9 mouse cellular contexts compared by ENCODE assay signal in the genomic region with DNA sequence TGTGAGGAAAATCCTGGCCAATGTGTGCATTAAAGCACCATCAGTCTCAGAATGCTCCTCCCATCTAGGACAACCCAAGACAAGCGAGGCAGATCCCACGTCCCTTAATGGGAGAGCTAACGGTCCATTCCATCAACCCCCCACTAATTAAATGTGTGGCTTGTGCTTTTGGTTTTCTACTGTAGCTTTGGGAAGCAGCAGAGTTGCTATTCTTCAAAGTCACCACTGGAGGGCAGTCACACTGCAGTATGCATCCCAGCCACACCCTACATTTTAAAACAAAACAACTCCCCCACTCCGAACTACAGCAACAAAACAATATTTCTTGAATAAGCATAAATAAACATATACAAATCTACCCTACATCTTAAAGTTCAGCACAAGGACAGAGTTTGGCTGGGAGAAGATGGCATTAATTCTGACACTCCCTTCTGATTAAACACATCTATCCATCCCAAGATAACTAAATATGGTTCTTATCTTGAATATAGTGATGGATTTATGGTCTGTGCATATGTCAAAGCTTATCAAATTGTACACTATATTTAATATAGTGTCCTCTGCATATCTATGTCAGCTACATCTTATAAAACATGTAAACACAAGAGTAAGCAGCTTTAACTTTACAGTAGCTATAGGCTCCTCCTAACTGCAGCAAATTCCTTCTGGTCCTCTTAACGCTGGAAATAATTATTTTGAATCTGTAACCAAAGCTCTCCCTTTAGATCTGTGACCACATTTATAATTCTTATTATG.
DNase-seq lines count a peak whose midpoint lies in the region; ATAC-seq lines count a peak whose summit lies in the region.
"Had no signal": no experiment of that assay in that cellular context is flagged by ENCODE, and none has a peak within 500 bp of the region (broad histone marks: within the 10 kb centered on the region; RNA-seq: fewer than 3 reads in every experiment).

No protein-coding gene starts in this region.

- peak; percentile 77 for DNase-seq in embryonic facial prominence, embryonic 11.5 days (ENCODE audit: low spot score)
- no peak for DNase-seq in embryonic facial prominence, embryonic 10.5 days (ENCODE audit: low spot score)
- DNase-seq in neural tube, embryonic 11.5 days (ENCODE audit: low spot score): peak; percentile 30
- DNase-seq in neural tube, embryonic 10.5 days (ENCODE audit: extremely low spot score, low spot score): no peak
- no peak for DNase-seq in layer of hippocampus, postnatal 25 days (ENCODE audit: extremely low spot score in 1 of 2, low spot score in 1 of 2)
- DNase-seq in layer of hippocampus, adult 18-20 months (ENCODE audit: low spot score in 2 of 2): no peak

- 21% methylated on average over 5 of the region's 5 CpGs for WGBS in embryonic facial prominence, embryonic 11.5 days
- 19% methylated on average over 5 of the region's 5 CpGs for WGBS in embryonic facial prominence, embryonic 10.5 days
- WGBS in neural tube, embryonic 11.5 days: 20% methylated on average over 5 of the region's 5 CpGs
- WGBS in forebrain, embryonic 13.5 days: 16% methylated on average over 5 of the region's 5 CpGs

- no peaks in the 10 kb centered on the region for H3K4me1 ChIP-seq in embryonic facial prominence, embryonic 11.5 days (ENCODE audit: control insufficient read depth, insufficient read depth, low read length)
- H3K4me1 ChIP-seq in embryonic facial prominence, embryonic 10.5 days: no peaks in the 10 kb centered on the region
- no peaks in the 10 kb centered on the region for H3K4me1 ChIP-seq in neural tube, embryonic 11.5 days (ENCODE audit: control insufficient read depth, insufficient read depth, low read length)
- H3K4me1 ChIP-seq in forebrain, embryonic 13.5 days: peaks cover 9% of the 10 kb centered on the region
- H3K4me1 ChIP-seq: stomach, embryonic 15.5 days had no signal

- no peaks in the 10 kb centered on the region for H3K36me3 ChIP-seq in embryonic facial prominence, embryonic 11.5 days (replicated peaks; ENCODE audit: control insufficient read depth, insufficient read depth, low read depth, low read length)
- H3K36me3 ChIP-seq in embryonic facial prominence, embryonic 10.5 days (replicated peaks): no peaks in the 10 kb centered on the region
- no peaks in the 10 kb centered on the region for H3K36me3 ChIP-seq in neural tube, embryonic 11.5 days (ENCODE audit: control insufficient read depth, insufficient read depth, low read length)
- H3K36me3 ChIP-seq in forebrain, embryonic 13.5 days (ENCODE audit: poor library complexity, severe bottlenecking): no peaks in the 10 kb centered on the region
- H3K36me3 ChIP-seq: stomach, embryonic 15.5 days had no signal

- H3K27ac ChIP-seq in embryonic facial prominence, embryonic 11.5 days (replicated peaks; ENCODE audit: low read depth, low read length): no peak overlapping the region
- H3K27ac ChIP-seq in embryonic facial prominence, embryonic 10.5 days (replicated peaks): no peak overlapping the region
- H3K27ac ChIP-seq in neural tube, embryonic 11.5 days (ENCODE audit: low read depth, low read length): no peak overlapping the region
- H3K27ac ChIP-seq in forebrain, embryonic 13.5 days: no peak overlapping the region
- H3K27ac ChIP-seq: stomach, embryonic 15.5 days had no signal

- H3K9me3 ChIP-seq in embryonic facial prominence, embryonic 11.5 days (replicated peaks; ENCODE audit: control insufficient read depth, low read length): no peaks in the 10 kb centered on the region
- H3K9me3 ChIP-seq in embryonic facial prominence, embryonic 10.5 days: no peaks in the 10 kb centered on the region
- no peaks in the 10 kb centered on the region for H3K9me3 ChIP-seq in neural tube, embryonic 11.5 days (ENCODE audit: control insufficient read depth, low read length)
- no peaks in the 10 kb centered on the region for H3K9me3 ChIP-seq in forebrain, embryonic 13.5 days (replicated peaks)
- H3K9me3 ChIP-seq: stomach, embryonic 15.5 days had no signal

- H3K27me3 ChIP-seq in embryonic facial prominence, embryonic 11.5 days (ENCODE audit: control insufficient read depth, insufficient read depth, low read length): no peaks in the 10 kb centered on the region
- no peaks in the 10 kb centered on the region for H3K27me3 ChIP-seq in embryonic facial prominence, embryonic 10.5 days (replicated peaks; ENCODE audit: low read depth, poor library complexity, severe bottlenecking)
- H3K27me3 ChIP-seq in neural tube, embryonic 11.5 days (ENCODE audit: control insufficient read depth, insufficient read depth, low read length): no peaks in the 10 kb centered on the region
- H3K27me3 ChIP-seq in forebrain, embryonic 13.5 days: no peaks in the 10 kb centered on the region
- H3K27me3 ChIP-seq: stomach, embryonic 15.5 days had no signal

- H3K4me2 ChIP-seq in embryonic facial prominence, embryonic 11.5 days (ENCODE audit: low read depth, low read length): no peak overlapping the region
- no peak overlapping the region for H3K4me2 ChIP-seq in neural tube, embryonic 11.5 days (ENCODE audit: low read depth)
- no peak overlapping the region for H3K4me2 ChIP-seq in forebrain, embryonic 13.5 days
- H3K4me2 ChIP-seq: stomach, embryonic 15.5 days had no signal

- no peak overlapping the region for H3K9ac ChIP-seq in embryonic facial prominence, embryonic 11.5 days (replicated peaks; ENCODE audit: low read length)
- no peak overlapping the region for H3K9ac ChIP-seq in neural tube, embryonic 11.5 days (ENCODE audit: low read length)
- H3K9ac ChIP-seq in forebrain, embryonic 13.5 days: no peak overlapping the region
- H3K9ac ChIP-seq: stomach, embryonic 15.5 days had no signal

- H3K4me3 ChIP-seq in embryonic facial prominence, embryonic 11.5 days (ENCODE audit: low read depth, low read length): no peak overlapping the region
- no peak overlapping the region for H3K4me3 ChIP-seq in embryonic facial prominence, embryonic 10.5 days
- H3K4me3 ChIP-seq in neural tube, embryonic 11.5 days (ENCODE audit: low read depth, low read length): no peak overlapping the region
- H3K4me3 ChIP-seq in forebrain, embryonic 13.5 days: no peak overlapping the region
- H3K4me3 ChIP-seq: stomach, embryonic 15.5 days had no signal

- no peak for ATAC-seq in embryonic facial prominence, embryonic 11.5 days (replicated peaks; ENCODE audit: insufficient number of reproducible peaks, low FRiP score, low TSS enrichment, low read depth)
- ATAC-seq in neural tube, embryonic 11.5 days (ENCODE audit: insufficient read depth, low FRiP score, low TSS enrichment): peak; percentile 31; the same call in 1 of the 2 replicates
- peak; percentile 39 for ATAC-seq in forebrain, embryonic 13.5 days
- ATAC-seq in megakaryocyte, adult 5-6 weeks (ENCODE audit: poor library complexity, severe bottlenecking): peak; percentile 78

Comparison
In these comparisons a context has a peak if more than half of its experiments do, and no peak if none do; other contexts are left out.
1. DNase-seq: peak in embryonic facial prominence, embryonic 11.5 days (single experiment) and neural tube, embryonic 11.5 days (single experiment); none in embryonic facial prominence, embryonic 10.5 days (single experiment), neural tube, embryonic 10.5 days (single experiment), layer of hippocampus, postnatal 25 days (0 of 2) and layer of hippocampus, adult 18-20 months (0 of 2).